Mouse (Mus musculus) forebrain, embryonic 12.5 days (tissue): Measurements from ENCODE around the gene Hist2h2ab. TPM values are rescaled to one million over a fixed set of nuclear protein-coding genes. Genes with fewer than 3 reads are reported as not detected.
"Not testable (repeated sequence)": the region's sequence is repeated elsewhere in the genome, so short reads cannot be mapped to it uniquely, and the experiment has no call there.

Experiments
- ATAC-seq: fragments of 200-750 bp; cut with Nextera tagmentation; 2 replicates; pipeline ENCODE4 v1.8.0; 2017; ENCODE audit warnings: moderate TSS enrichment; ENCODE audit not compliant: low FRiP score
- H3K27ac ChIP-seq: fragments of 300-500 bp; sonication (generic); 2 replicates; pipeline ENCODE4 v1.5.1; 2016; ENCODE audit warnings: mild to moderate bottlenecking
- H3K27me3 ChIP-seq: fragments of 300-500 bp; sonication (generic); 2 replicates; pipeline ENCODE4 v1.6.1; 2016; ENCODE audit warnings: mild to moderate bottlenecking
- H3K36me3 ChIP-seq: fragments of 300-500 bp; sonication (generic); replicated peaks from 2 replicates; pipeline ENCODE4 v1.6.1; 2016; ENCODE audit warnings: mild to moderate bottlenecking
- H3K4me1 ChIP-seq: fragments of 300-500 bp; sonication (generic); 2 replicates; pipeline ENCODE4 v1.6.1; 2016
- H3K4me2 ChIP-seq: fragments of 300-500 bp; sonication (generic); 2 replicates; pipeline ENCODE4 v1.6.1; 2016; ENCODE audit warnings: mild to moderate bottlenecking, moderate library complexity
- H3K4me3 ChIP-seq: fragments of 300-500 bp; sonication (generic); replicated peaks from 2 replicates; pipeline ENCODE4 v1.5.1; 2016; ENCODE audit warnings: mild to moderate bottlenecking
- H3K9ac ChIP-seq: fragments of 300-500 bp; sonication (generic); 2 replicates; pipeline ENCODE4 v1.6.1; 2016; ENCODE audit warnings: mild to moderate bottlenecking
- H3K9me3 ChIP-seq: fragments of 300-500 bp; sonication (generic); 2 replicates; pipeline ENCODE4 v1.6.1; 2016
- WGBS: fragments of 180-500 bp; shearing (Covaris S2); methylation state at CpG from one replicate; pipeline ENCODE4 v1.1.7; 2016; 5-methylcytosine and 5-hydroxymethylcytosine counted together
- microRNA-seq: library from miRNA; unstranded; fragments of <30 nt; microRNA quantifications from one replicate; pipeline ENCODE4, GENCODE M21; 2017
- polyA plus RNA-seq: library from polyadenylated mRNA; unstranded; fragments of >200 nt; fragmentation: Nextera tagmentation; extraction: Ambion mirVana; gene quantifications from 2 replicates; pipeline ENCODE4 v1.2.1, GENCODE M21; 2016

Hist2h2ab gene
- polyA plus RNA-seq, 1 experiment from 2014 or later = 1.7 TPM

GRCm38 (mm10) chr3:96268776-96269378, 49.2 kb downstream of the Hist2h2ab start:
- WGBS = under 1% methylated on average over 12 of the region's 44 CpGs
- Histone ChIP-seq H3K9ac (peak overlapping the region; percentile 68), H3K4me3 (peak overlapping the region; percentile 57), H3K4me2 (peak overlapping the region; percentile 78), H3K4me1 (peaks cover 20% of the 10 kb centered on the region), H3K27ac (peak overlapping the region; percentile 98)
- H3K27me3 ChIP-seq, H3K36me3 ChIP-seq, H3K9me3 ChIP-seq: not testable (repeated sequence)
- ATAC-seq = peak; percentile 33

Small RNA genes lying within 50 kb of the gene (microRNA-seq; reads per million reads assigned to microRNA genes)
- gene Gm44492 (not detected), gene Gm47311 (not detected), gene Gm47313 (not detected)

Other genes with a start within 250 kb of the Hist2h2ab start
- 91.3 and 95.1 TPM in 2 replicates for gene Plekho1, start 223.9 kb upstream of the Hist2h2ab start, polyA plus RNA-seq
- 39.2 and 47.0 TPM in 2 replicates for gene Vps45, start 161.4 kb upstream of the Hist2h2ab start, polyA plus RNA-seq
- gene Otud7b, start 115.3 kb upstream of the Hist2h2ab start, polyA plus RNA-seq = 14.0 and 15.5 TPM in 2 replicates
- 13.4 and 17.8 TPM in 2 replicates for gene Mtmr11, start 57.9 kb upstream of the Hist2h2ab start, polyA plus RNA-seq
- gene Sf3b4, start 47.5 kb upstream of the Hist2h2ab start, polyA plus RNA-seq = 185 and 201 TPM in 2 replicates
- 22.9 and 24.3 TPM in 2 replicates for gene Sv2a, start 38.7 kb upstream of the Hist2h2ab start, polyA plus RNA-seq
- gene Bola1, start 156 bp upstream of the Hist2h2ab start, polyA plus RNA-seq = 72.2 and 77.9 TPM in 2 replicates
- 13.8 and 14.0 TPM in 2 replicates for gene Hist2h2ac, start 1.0 kb downstream of the Hist2h2ab start, polyA plus RNA-seq
- gene Hist2h2be, start 1.3 kb downstream of the Hist2h2ab start, polyA plus RNA-seq = 14.9 and 15.4 TPM in 2 replicates
- 11.6 and 17.3 TPM in 2 replicates for gene Hist2h3c2, start 19.3 kb downstream of the Hist2h2ab start, polyA plus RNA-seq
- 79.4 and 86.1 TPM in 2 replicates for gene Hist2h2aa2, start 20.4 kb downstream of the Hist2h2ab start, polyA plus RNA-seq
- gene Hist2h2aa1, start 25.6 kb downstream of the Hist2h2ab start, polyA plus RNA-seq = 18.5 and 21.0 TPM in 2 replicates
- gene Hist2h3c1, start 26.8 kb downstream of the Hist2h2ab start, polyA plus RNA-seq = not detected in 2 replicates
- 16.1 and 19.5 TPM in 2 replicates for gene Hist2h4, start 43.4 kb downstream of the Hist2h2ab start, polyA plus RNA-seq
- 94.8 and 111 TPM in 2 replicates for gene Hist2h3b, start 48.8 kb downstream of the Hist2h2ab start, polyA plus RNA-seq
- gene Hist2h2bb, start 49.9 kb downstream of the Hist2h2ab start, polyA plus RNA-seq = 22.9 and 28.6 TPM in 2 replicates
- gene Fcgr1, start 74.1 kb downstream of the Hist2h2ab start, polyA plus RNA-seq = 0.54 and 0.56 TPM in 2 replicates
- gene BC107364, start 232.4 kb downstream of the Hist2h2ab start, polyA plus RNA-seq = not detected in 2 replicates